Mouse (Mus musculus): ENCODE results near the gene Tbc1d30. TPM values are rescaled to one million over a fixed set of nuclear protein-coding genes. Genes with fewer than 3 reads are reported as not detected.

Tbc1d30 gene
- polyA plus RNA-seq, 1 experiment from 2014 or later: 2.3 TPM

- Histone ChIP-seq H3K9me3 (peaks cover 3% of the 10 kb centered on the region), H3K4me1 (0 out of 2 replicates have a peak, but pooled peaks cover 3% of the 10 kb centered on the region), H3K27ac (replicated peaks) (no peak overlapping the region), H3K27me3 (replicated peaks; ENCODE audit: low read depth, poor library complexity, severe bottlenecking) (no peaks in the 10 kb centered on the region), H3K4me3 (no peak overlapping the region), H3K36me3 (replicated peaks) (no peaks in the 10 kb centered on the region)
- 72% methylated on average over 16 of the region's 16 CpGs for WGBS
- no peak for DNase-seq (ENCODE audit: low spot score)
Measured at GRCm38 (mm10) chr10:121227988-121228409, 123.1 kb downstream of the Tbc1d30 start.

GRCm38 (mm10) chr10:121227403-121227802 lies 123.7 kb downstream of the Tbc1d30 start:
- Histone ChIP-seq H3K27me3 (replicated peaks; ENCODE audit: low read depth, poor library complexity, severe bottlenecking) (no peaks in the 10 kb centered on the region), H3K4me3 (no peak overlapping the region), H3K36me3 (replicated peaks) (no peaks in the 10 kb centered on the region), H3K4me1 (0 out of 2 replicates have a peak, but pooled peaks cover 3% of the 10 kb centered on the region), H3K9me3 (peaks cover 3% of the 10 kb centered on the region), H3K27ac (replicated peaks) (no peak overlapping the region)
- WGBS: 84% methylated on average over 5 of the region's 5 CpGs
- DNase-seq (ENCODE audit: low spot score): no peak

- no peaks in the 10 kb centered on the region for H3K27me3 ChIP-seq (replicated peaks; ENCODE audit: low read depth, poor library complexity, severe bottlenecking)
- no peak overlapping the region for H3K27ac ChIP-seq (replicated peaks)
- peaks cover under 1% of the 10 kb centered on the region; the same call in 1 of the 2 replicates for H3K9me3 ChIP-seq
- 0 out of 2 replicates have a peak, but pooled peaks cover 3% of the 10 kb centered on the region for H3K4me1 ChIP-seq
- no peak for DNase-seq (ENCODE audit: low spot score)
- H3K4me3 ChIP-seq: no peak overlapping the region
- WGBS: 74% methylated on average over 6 of the region's 6 CpGs
- no peaks in the 10 kb centered on the region for H3K36me3 ChIP-seq (replicated peaks)
Measured at GRCm38 (mm10) chr10:121225636-121226035, 125.4 kb downstream of the Tbc1d30 start.

GRCm38 (mm10) chr10:121222881-121223280 lies 128.2 kb downstream of the Tbc1d30 start:
- H3K36me3 ChIP-seq (replicated peaks): no peaks in the 10 kb centered on the region
- H3K4me1 ChIP-seq: 0 out of 2 replicates have a peak, but pooled peaks cover 2% of the 10 kb centered on the region
- H3K4me3 ChIP-seq: no peak overlapping the region
- WGBS: 84% methylated on average over 4 of the region's 4 CpGs
- DNase-seq (ENCODE audit: low spot score): no peak
- H3K27me3 ChIP-seq (replicated peaks; ENCODE audit: low read depth, poor library complexity, severe bottlenecking): no peaks in the 10 kb centered on the region
- H3K9me3 ChIP-seq: peaks cover 3% of the 10 kb centered on the region; the same call in 1 of the 2 replicates
- no peak overlapping the region for H3K27ac ChIP-seq (replicated peaks)

GRCm38 (mm10) chr10:121218616-121219015 lies 132.5 kb downstream of the Tbc1d30 start:
- no peaks in the 10 kb centered on the region for H3K27me3 ChIP-seq (replicated peaks; ENCODE audit: low read depth, poor library complexity, severe bottlenecking)
- no peaks in the 10 kb centered on the region for H3K4me1 ChIP-seq
- no peak for DNase-seq (ENCODE audit: low spot score)
- no peak overlapping the region for H3K4me3 ChIP-seq
- WGBS: 88% methylated on average over 7 of the region's 7 CpGs
- H3K27ac ChIP-seq (replicated peaks): no peak overlapping the region
- no peaks in the 10 kb centered on the region for H3K36me3 ChIP-seq (replicated peaks)
- peaks cover 3% of the 10 kb centered on the region; the same call in 1 of the 2 replicates for H3K9me3 ChIP-seq

- 87% methylated on average over 3 of the region's 3 CpGs for WGBS
- no peaks in the 10 kb centered on the region for H3K4me1 ChIP-seq
- H3K4me3 ChIP-seq: no peak overlapping the region
- no peak for DNase-seq (ENCODE audit: low spot score)
- H3K36me3 ChIP-seq (replicated peaks): no peaks in the 10 kb centered on the region
- H3K27ac ChIP-seq (replicated peaks): no peak overlapping the region
- H3K27me3 ChIP-seq (replicated peaks; ENCODE audit: low read depth, poor library complexity, severe bottlenecking): no peaks in the 10 kb centered on the region
- peaks cover 3% of the 10 kb centered on the region; the same call in 1 of the 2 replicates for H3K9me3 ChIP-seq
Measured at GRCm38 (mm10) chr10:121216804-121217203, 134.3 kb downstream of the Tbc1d30 start.

Other genes starting within 250 kb of the Tbc1d30 start
- gene Gns, start 13.8 kb upstream of the Tbc1d30 start, polyA plus RNA-seq (2016; fragmentation: Nextera tagmentation; extraction: Ambion mirVana): 40.0 and 41.4 TPM in 2 replicates
- 15.8 and 19.4 TPM in 2 replicates for gene Rassf3, start 125.1 kb upstream of the Tbc1d30 start, polyA plus RNA-seq (2016; fragmentation: Nextera tagmentation; extraction: Ambion mirVana)
- 29.8 and 30.1 TPM in 2 replicates for gene Tbk1, start 235.5 kb upstream of the Tbc1d30 start, polyA plus RNA-seq (2016; fragmentation: Nextera tagmentation; extraction: Ambion mirVana)